Mouse (Mus musculus) brain, embryonic 14.5 days (tissue): ENCODE data around the gene Fgfr1op2. TPM values are rescaled to one million over a fixed set of nuclear protein-coding genes. Genes with fewer than 3 reads are reported as not detected.
"Not testable (repeated sequence)": the region's sequence is repeated elsewhere in the genome, so short reads cannot be mapped to it uniquely, and the experiment has no call there.

Source experiments
- DNase-seq: peaks from one replicate; pipeline ENCODE4 v3.0.0-alpha.2; 2011; ENCODE audit warnings: low read depth
- CTCF ChIP-seq: fragments of 200-500 bp; IDR thresholded peaks from 2 replicates; pipeline ENCODE4 v1.5.1; 2012; ENCODE audit warnings: inconsistent platforms, mild to moderate bottlenecking, moderate library complexity, borderline replicate concordance; ENCODE audit not compliant: insufficient read depth, insufficient read length; ENCODE audit errors: extremely low read depth
- POLR2A ChIP-seq: fragments of 200-500 bp; IDR thresholded peaks from 2 replicates; pipeline ENCODE4 v1.6.1; 2012; ENCODE audit warnings: mild to moderate bottlenecking, inconsistent platforms, borderline replicate concordance; ENCODE audit not compliant: poor library complexity, insufficient read depth, insufficient read length, severe bottlenecking; ENCODE audit errors: extremely low read depth
- polyA plus RNA-seq: library from polyadenylated mRNA; depleted of rRNA; stranded (reverse); fragments of >200 nt; gene quantifications from 2 replicates; pipeline ENCODE4 v1.2.3, GENCODE M21; 2012; rRNA removed

Fgfr1op2 gene
- 33.0 and 33.9 TPM in 2 replicates for polyA plus RNA-seq

- DNase-seq = no peak
- TF ChIP-seq POLR2A (no peak), CTCF (no peak)
Observed at GRCm38 (mm10) chr6:146576903-146577302, at the start of gene Fgfr1op2. Fgfr1op2 (plus strand) TSS chr6:146577203.

GRCm38 (mm10) chr6:146527537-146527936 is 49.5 kb upstream of the Fgfr1op2 start:
- no peak for DNase-seq
- TF ChIP-seq POLR2A (no peak), CTCF (no peak)

GRCm38 (mm10) chr6:146530363-146530762 is 46.6 kb upstream of the Fgfr1op2 start:
- TF ChIP-seq POLR2A = no peak
- no peak for TF ChIP-seq CTCF
- no peak for DNase-seq

GRCm38 (mm10) chr6:146530769-146531168 is 46.2 kb upstream of the Fgfr1op2 start:
- no peak for DNase-seq
- no peak for TF ChIP-seq CTCF
- TF ChIP-seq POLR2A = no peak

- no peak for DNase-seq
- no peak for TF ChIP-seq CTCF
- no peak for TF ChIP-seq POLR2A
Observed at GRCm38 (mm10) chr6:146533146-146533545, 43.9 kb upstream of the Fgfr1op2 start.

GRCm38 (mm10) chr6:146535501-146535900 is 41.5 kb upstream of the Fgfr1op2 start:
- no peak for DNase-seq
- TF ChIP-seq CTCF (no peak), POLR2A (no peak)

- TF ChIP-seq POLR2A = no peak
- no peak for TF ChIP-seq CTCF
- no peak for DNase-seq
Observed at GRCm38 (mm10) chr6:146537111-146537510, 39.9 kb upstream of the Fgfr1op2 start.

GRCm38 (mm10) chr6:146538071-146538470 is 38.9 kb upstream of the Fgfr1op2 start:
- TF ChIP-seq CTCF (no peak), POLR2A (no peak)
- no peak for DNase-seq

- peak; percentile 2 for DNase-seq
- TF ChIP-seq POLR2A = no peak
- no peak for TF ChIP-seq CTCF
Observed at GRCm38 (mm10) chr6:146538661-146539060, 38.3 kb upstream of the Fgfr1op2 start.

GRCm38 (mm10) chr6:146540386-146540785 is 36.6 kb upstream of the Fgfr1op2 start:
- DNase-seq = no peak
- TF ChIP-seq CTCF (no peak), POLR2A (no peak)

GRCm38 (mm10) chr6:146544622-146545021 is 32.4 kb upstream of the Fgfr1op2 start:
- no peak for TF ChIP-seq POLR2A
- TF ChIP-seq CTCF = no peak

GRCm38 (mm10) chr6:146545289-146545865 is 31.6 kb upstream of the Fgfr1op2 start:
- no peak for DNase-seq
- TF ChIP-seq CTCF (no peak), POLR2A (no peak)

More at GRCm38 (mm10) chr6:146544622-146545021, 32.4 kb upstream of the Fgfr1op2 start:
- no peak for DNase-seq

GRCm38 (mm10) chr6:146550421-146550820 is 26.6 kb upstream of the Fgfr1op2 start:
- DNase-seq = no peak
- TF ChIP-seq CTCF = no peak
- no peak for TF ChIP-seq POLR2A

GRCm38 (mm10) chr6:146551326-146551725 is 25.7 kb upstream of the Fgfr1op2 start:
- TF ChIP-seq CTCF (no peak), POLR2A (no peak)
- DNase-seq = no peak

- DNase-seq = not testable (repeated sequence)
Observed at GRCm38 (mm10) chr6:146562461-146562860, 14.5 kb upstream of the Fgfr1op2 start.
